ENCODE assay signal across 8 mouse cellular contexts in genomic region chrX:48694460-48694859, GRCm38 (mm10). TPM values are rescaled to one million over a fixed set of nuclear protein-coding genes. Genes with fewer than 3 reads are reported as not detected.
DNase-seq lines count a peak whose midpoint lies in the region; ATAC-seq and TF ChIP-seq lines count a peak whose summit lies in the region.

No protein-coding gene starts in this region.

- intact Hi-C loops in heart, postnatal 14 days (cut with DNase I): no loop called here

- TF ChIP-seq CTCF in MEL (IDR thresholded peaks at IDR 0.05 in 2 of 3, conservative IDR thresholded peaks at IDR 0.05 in 1 of 3; ENCODE audit: control insufficient read depth in 1 of 3, insufficient read depth in 1 of 3, low read depth in 2 of 3, low read length in 3 of 3, poor library complexity in 1 of 3, severe bottlenecking in 1 of 3): no peak
- no peak for TF ChIP-seq CTCF in heart, postnatal 0 days (IDR thresholded peaks at IDR 0.05; ENCODE audit: low read depth)

- H3K9ac ChIP-seq in heart, embryonic 13.5 days: no peak overlapping the region
- peak overlapping the region; percentile 29; the same call in 1 of the 2 replicates for H3K9ac ChIP-seq in MEL (ENCODE audit: control insufficient read depth, low read depth, low read length, poor library complexity, severe bottlenecking)
- no peak overlapping the region for H3K9ac ChIP-seq in heart, postnatal 0 days (replicated peaks; ENCODE audit: low read depth, low read length)

- TF ChIP-seq RAD21 in MEL (IDR thresholded peaks at IDR 0.05; ENCODE audit: low read depth, low read length): no peak

- H3K36me3 ChIP-seq in heart, embryonic 13.5 days: peaks cover 8% of the 10 kb centered on the region
- 0 out of 4 replicates have a peak, but pooled peaks cover 0 to 2% of the 10 kb centered on the region in 2 experiments for H3K36me3 ChIP-seq in MEL (ENCODE audit: control insufficient read depth in 1 of 2, insufficient read depth in 2 of 2, low read length in 2 of 2)
- no peaks in the 10 kb centered on the region for H3K36me3 ChIP-seq in heart, postnatal 0 days (replicated peaks; ENCODE audit: control insufficient read depth, insufficient read depth, low read length)
- H3K36me3 ChIP-seq in megakaryocyte, embryonic 14.5 days (replicated peaks; ENCODE audit: low read length): peaks cover 10% of the 10 kb centered on the region

- H3K27me3 ChIP-seq in heart, embryonic 13.5 days (replicated peaks): no peaks in the 10 kb centered on the region
- H3K27me3 ChIP-seq in MEL (ENCODE audit: control insufficient read depth in 1 of 2, insufficient read depth in 2 of 2, low read length in 2 of 2): no peaks in the 10 kb centered on the region
- H3K27me3 ChIP-seq in heart, postnatal 0 days (ENCODE audit: control insufficient read depth, insufficient read depth, low read length): no peaks in the 10 kb centered on the region
- H3K27me3 ChIP-seq in megakaryocyte, embryonic 14.5 days (replicated peaks): peaks cover 9% of the 10 kb centered on the region

- 17% methylated on average over 6 of the region's 6 CpGs for WGBS in heart, embryonic 13.5 days
- 19% methylated on average over 6 of the region's 6 CpGs for WGBS in heart, postnatal 0 days

- ATAC-seq in heart, embryonic 13.5 days (ENCODE audit: extremely low read depth, insufficient number of reproducible peaks, low FRiP score, low TSS enrichment): no peak
- ATAC-seq in heart, postnatal 0 days (ENCODE audit: insufficient read depth, low read depth): no peak

- no peaks in the 10 kb centered on the region for H3K9me3 ChIP-seq in heart, embryonic 13.5 days
- no peaks in the 10 kb centered on the region for H3K9me3 ChIP-seq in MEL (replicated peaks; ENCODE audit: insufficient read depth, low read length)
- H3K9me3 ChIP-seq in heart, postnatal 0 days (replicated peaks; ENCODE audit: control insufficient read depth, low read length): no peaks in the 10 kb centered on the region
- H3K9me3 ChIP-seq in megakaryocyte, embryonic 14.5 days: no peaks in the 10 kb centered on the region

- H3K4me1 ChIP-seq in heart, embryonic 13.5 days: peaks cover 9% of the 10 kb centered on the region
- peaks cover 0 to 8% of the 10 kb centered on the region in 2 experiments; a peak in 2 of 4 replicates for H3K4me1 ChIP-seq in MEL (ENCODE audit: control insufficient read depth in 1 of 2, insufficient read depth in 2 of 2, low read length in 2 of 2)
- H3K4me1 ChIP-seq in heart, postnatal 0 days (ENCODE audit: control insufficient read depth, insufficient read depth): no peaks in the 10 kb centered on the region
- peaks cover 11% of the 10 kb centered on the region for H3K4me1 ChIP-seq in megakaryocyte, embryonic 14.5 days

- H3K4me2 ChIP-seq in heart, embryonic 13.5 days: peak overlapping the region; percentile 70
- peak overlapping the region; percentile 66 for H3K4me2 ChIP-seq in heart, postnatal 0 days (ENCODE audit: low read depth, low read length)

- peaks cover 12% of the 10 kb centered on the region for H3K79me2 ChIP-seq in MEL (ENCODE audit: control insufficient read depth, insufficient read depth, low read length, poor library complexity)

- no peak overlapping the region for H3K27ac ChIP-seq in heart, embryonic 13.5 days (replicated peaks)
- H3K27ac ChIP-seq in MEL (ENCODE audit: control insufficient read depth, low read depth, low read length): no peak overlapping the region; the same call in 1 of the 2 replicates
- no peak overlapping the region for H3K27ac ChIP-seq in heart, postnatal 0 days (ENCODE audit: low read depth)

- TF ChIP-seq EP300 in MEL (IDR thresholded peaks at IDR 0.05; ENCODE audit: low read depth in 1 of 2, low read length in 2 of 2): no peak
- TF ChIP-seq EP300 in heart, postnatal 0 days (IDR thresholded peaks at IDR 0.05; ENCODE audit: low read depth): no peak

- no peak for TF ChIP-seq POLR2A in MEL (IDR thresholded peaks at IDR 0.05; ENCODE audit: control insufficient read depth in 1 of 2, insufficient read depth in 1 of 2, low read depth in 1 of 2, low read length in 2 of 2, poor library complexity in 1 of 2)

- no peak for DNase-seq in heart, postnatal 14 days
- no peak for DNase-seq in MEL (ENCODE audit: low read depth, low spot score)
- DNase-seq in heart, postnatal 0 days (ENCODE audit: low spot score): no peak
- DNase-seq in urinary bladder, adult 2 months (ENCODE audit: low spot score): no peak
- DNase-seq in urinary bladder, postnatal 14 days (ENCODE audit: low spot score): no peak
- no peak for DNase-seq in thymus, postnatal 10 days (ENCODE audit: low spot score in 2 of 2)

- peak overlapping the region; percentile 71 for H3K4me3 ChIP-seq in heart, embryonic 13.5 days
- peak overlapping the region; percentile 34 to 47; a peak in 3 of 4 replicates for H3K4me3 ChIP-seq in MEL (ENCODE audit: control insufficient read depth in 1 of 2, insufficient read depth in 1 of 2, low read depth in 2 of 2, low read length in 2 of 2)
- H3K4me3 ChIP-seq in heart, postnatal 0 days (ENCODE audit: low read depth, low read length): peak overlapping the region; percentile 72
- H3K4me3 ChIP-seq in megakaryocyte, embryonic 14.5 days (replicated peaks): peak overlapping the region; percentile 93

TF ChIP-seq in MEL, 35 proteins besides CTCF, POLR2A, EP300 and RAD21:
- peak; percentile 61 for TF ChIP-seq GATA1 (IDR thresholded peaks at IDR 0.05; ENCODE audit: low read depth, low read length)
- no peak for TF ChIP-seq RCOR1 (IDR thresholded peaks at IDR 0.05; ENCODE audit: low read depth, low read length)
- TF ChIP-seq MAFK (IDR thresholded peaks at IDR 0.05; ENCODE audit: borderline replicate concordance, low read depth, low read length): no peak
- TF ChIP-seq POLR2AphosphoS2 (IDR thresholded peaks at IDR 0.05; ENCODE audit: low read length): no peak
- TF ChIP-seq BHLHE40 (IDR thresholded peaks at IDR 0.05; ENCODE audit: borderline replicate concordance, low read depth, low read length): no peak
- TF ChIP-seq MYB (IDR thresholded peaks at IDR 0.05; ENCODE audit: low read depth, low read length): no peak

RNA-seq across cellular contexts. Expression of gene Rbmx2, which starts 0.3 kb away (rescaled TPM):
- 13.7 and 18.4 TPM in 2 replicates for polyA plus RNA-seq in heart, embryonic 13.5 days (2015; fragmentation: Nextera tagmentation; extraction: Ambion mirVana)
- 1 to 10 TPM; 2.4 to 2.6 TPM for total RNA-seq in heart, postnatal 14 days (2021)
- 18.6 and 21.2 TPM in 2 replicates for total RNA-seq in MEL (2012; rRNA removed)
- 10 to 100 TPM in 1 of 2 experiments, not detected in 1; 17.0 TPM for polyA plus RNA-seq in MEL (2012; ENCODE audit: insufficient read depth in 1 of 2, insufficient read length in 2 of 2, low read depth in 1 of 2, low replicate concordance in 2 of 2, missing spikeins in 1 of 2)
- total RNA-seq in heart, postnatal 0 days (2014; rRNA removed; ENCODE audit: low replicate concordance): 5.1 and 9.7 TPM in 2 replicates
- polyA plus RNA-seq in heart, postnatal 0 days (2015; fragmentation: Nextera tagmentation; extraction: Ambion mirVana): 9.9 and 10.8 TPM in 2 replicates
- polyA plus RNA-seq in megakaryocyte, embryonic 14.5 days (2012; ENCODE audit: insufficient read depth, low replicate concordance): 1.3 and 11.3 TPM in 2 replicates
- 7.4 and 7.9 TPM in 2 replicates for polyA plus RNA-seq in urinary bladder, adult 2 months (2012; rRNA removed)

RNA-seq across cellular contexts. Expression of gene Gpr119, which starts 20.2 kb away (rescaled TPM):
- polyA plus RNA-seq in heart, embryonic 13.5 days (2015; fragmentation: Nextera tagmentation; extraction: Ambion mirVana): not detected in 2 replicates
- total RNA-seq in heart, postnatal 14 days (2021): not detected
- not detected in 2 replicates for total RNA-seq in MEL (2012; rRNA removed)
- not detected for polyA plus RNA-seq in MEL (2012; ENCODE audit: insufficient read depth in 1 of 2, insufficient read length in 2 of 2, low read depth in 1 of 2, low replicate concordance in 2 of 2, missing spikeins in 1 of 2)
- not detected in 2 replicates for total RNA-seq in heart, postnatal 0 days (2014; rRNA removed; ENCODE audit: low replicate concordance)
- not detected in 2 replicates for polyA plus RNA-seq in heart, postnatal 0 days (2015; fragmentation: Nextera tagmentation; extraction: Ambion mirVana)
- polyA plus RNA-seq in megakaryocyte, embryonic 14.5 days (2012; ENCODE audit: insufficient read depth, low replicate concordance): not detected in 2 replicates
- not detected in 2 replicates for polyA plus RNA-seq in urinary bladder, adult 2 months (2012; rRNA removed)

Comparison
In these comparisons a context has a peak if more than half of its experiments do, and no peak if none do; other contexts are left out.
1. H3K4me3 ChIP-seq: peak in every context shown above with its lines; median percentile 93 in megakaryocyte, embryonic 14.5 days; 72 in heart, postnatal 0 days; 71 in heart, embryonic 13.5 days; 40 in MEL.